Mouse (Mus musculus) stomach, postnatal 0 days (tissue): ENCODE results near the gene Mrps6.

Experiments
- CTCF ChIP-seq: IDR thresholded peaks from 2 replicates; pipeline ENCODE4 v1.5.1; 2016; ENCODE audit warnings: antibody characterized with exemption, low read depth, mild to moderate bottlenecking, moderate library complexity
- EP300 ChIP-seq: optimal IDR thresholded peaks from 2 replicates; pipeline ENCODE3; 2016; ENCODE audit warnings: antibody characterized with exemption

- TF ChIP-seq EP300 (no peak), CTCF (no peak)
Observed at GRCm38 (mm10) chr16:92064801-92065200, 6.7 kb downstream of the Mrps6 start.
